Mouse (Mus musculus) CH12.LX (cell line): ENCODE measurements at regions not wholly inside any gene's neighbourhood (a gene's known extent, or its start where the extent isn't known, plus 50 kb on each side); places are given as distances from the start of the nearest gene placed in this dataset.

Experiments used
- BHLHE40 ChIP-seq: IDR thresholded peaks from 2 replicates; pipeline ENCODE4 v1.6.1; 2011; ENCODE audit warnings: mild to moderate bottlenecking, low read depth, low read length, improper control_type of control experiment
- CTCF ChIP-seq, 2 experiments: IDR thresholded peaks in 1 of 2; conservative IDR thresholded peaks in 1 of 2; 2 replicates each; pipeline ENCODE4 v1.5.1; 2011 to 2012; ENCODE audit warnings: low read depth in 2 of 2, low read length in 2 of 2, improper control_type of control experiment in 1 of 2, inconsistent platforms in 1 of 2, mild to moderate bottlenecking in 1 of 2, moderate library complexity in 1 of 2
- EP300 ChIP-seq: IDR thresholded peaks from 2 replicates; pipeline ENCODE4 v1.6.1; 2011; ENCODE audit warnings: low read length, improper control_type of control experiment
- HCFC1 ChIP-seq: IDR thresholded peaks from 2 replicates; pipeline ENCODE4 v1.6.1; 2012; ENCODE audit warnings: low read depth, mild to moderate bottlenecking, inconsistent platforms, low read length, improper control_type of control experiment
- MEF2A ChIP-seq: IDR thresholded peaks from 2 replicates; pipeline ENCODE4 v1.6.1; 2014; ENCODE audit warnings: low read depth, mild to moderate bottlenecking, inconsistent platforms, low read length, improper control_type of control experiment, borderline replicate concordance
- MXI1 ChIP-seq: IDR thresholded peaks from 2 replicates; pipeline ENCODE4 v1.6.1; 2011; ENCODE audit warnings: mild to moderate bottlenecking, low read depth, low read length, improper control_type of control experiment
- POLR2A ChIP-seq: IDR thresholded peaks from 2 replicates; pipeline ENCODE4 v1.6.1; 2011; ENCODE audit warnings: low read depth, mild to moderate bottlenecking, improper control_type of control experiment, low read length
- TBP ChIP-seq: conservative IDR thresholded peaks from 2 replicates; pipeline ENCODE4 v1.6.1; 2011; ENCODE audit warnings: low read depth, low read length, improper control_type of control experiment
- USF2 ChIP-seq: conservative IDR thresholded peaks from 2 replicates; pipeline ENCODE4 v1.6.1; 2011; ENCODE audit warnings: low read depth, low read length, improper control_type of control experiment
- ZC3H11A ChIP-seq: IDR thresholded peaks from 2 replicates; pipeline ENCODE4 v1.6.1; 2012; ENCODE audit warnings: low read depth, mild to moderate bottlenecking, inconsistent platforms, low read length, improper control_type of control experiment
- ZMIZ1 ChIP-seq: IDR thresholded peaks from 2 replicates; pipeline ENCODE4 v1.6.1; 2012; ENCODE audit warnings: low read depth, mild to moderate bottlenecking, inconsistent platforms, low read length, improper control_type of control experiment

- TF ChIP-seq MEF2A (no peak), CTCF (conservative IDR thresholded peaks at IDR 0.05 in 1 of 2, IDR thresholded peaks at IDR 0.05 in 1 of 2; ENCODE audit: low read depth in 2 of 2, low read length in 2 of 2) (no peak), ZC3H11A (no peak), EP300 (no peak), BHLHE40 (no peak), POLR2A (no peak), TBP (no peak), HCFC1 (no peak), MXI1 (no peak), ZMIZ1 (no peak), USF2 (no peak)
Observed at GRCm38 (mm10) chr12:28925206-28925605, 173.6 kb downstream of the Eipr1 start.
